Mouse (Mus musculus) olfactory bulb, adult 2 months (tissue): Measurements from ENCODE around the gene Sik3.

Experiments used
- CTCF ChIP-seq: fragments of 200-500 bp; IDR thresholded peaks from 2 replicates; pipeline ENCODE4 v1.5.1; 2012; ENCODE audit warnings: low read depth, mild to moderate bottlenecking, low read length, moderate library complexity; ENCODE audit not compliant: insufficient read depth
- POLR2A ChIP-seq: fragments of 200-500 bp; IDR thresholded peaks from 2 replicates; pipeline ENCODE4 v1.6.1; 2012; ENCODE audit warnings: mild to moderate bottlenecking, low read depth, low read length, moderate library complexity; ENCODE audit not compliant: insufficient read depth

DNA sequence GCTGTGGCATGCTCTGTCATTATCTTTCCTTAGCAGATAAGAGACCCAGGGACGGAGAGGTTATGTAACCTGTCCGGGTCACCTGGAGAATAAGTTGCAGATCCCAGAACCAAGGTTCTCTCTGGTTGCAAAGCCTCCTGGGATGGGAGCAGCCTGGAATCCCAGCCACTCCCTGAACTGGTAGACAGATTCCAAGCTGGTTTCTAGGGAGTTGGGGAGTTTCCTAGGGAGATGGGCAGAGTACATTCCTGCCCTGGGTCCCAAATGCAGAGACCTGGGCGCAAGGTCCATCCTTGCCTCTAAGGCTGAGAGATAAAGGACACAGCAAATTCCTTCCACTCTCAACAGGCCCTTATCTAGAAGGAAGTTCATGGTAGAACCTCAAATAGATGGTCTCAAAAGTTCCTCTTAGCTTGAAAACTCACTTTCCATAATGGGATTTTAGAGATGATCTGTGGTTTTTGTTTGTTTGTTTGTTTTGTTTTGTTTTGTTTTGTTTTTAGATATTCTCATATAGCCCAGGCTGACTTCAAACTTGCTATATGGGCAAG is 214.5 kb downstream of the Sik3 start:
- TF ChIP-seq POLR2A (no peak), CTCF (no peak)
